Mouse (Mus musculus): ENCODE data around the gene Gm20458. TPM values are rescaled to one million over a fixed set of nuclear protein-coding genes. Genes with fewer than 3 reads are reported as not detected.

Gm20458 gene
- polyA plus RNA-seq, 1 experiment = 3.0 TPM

DNA sequence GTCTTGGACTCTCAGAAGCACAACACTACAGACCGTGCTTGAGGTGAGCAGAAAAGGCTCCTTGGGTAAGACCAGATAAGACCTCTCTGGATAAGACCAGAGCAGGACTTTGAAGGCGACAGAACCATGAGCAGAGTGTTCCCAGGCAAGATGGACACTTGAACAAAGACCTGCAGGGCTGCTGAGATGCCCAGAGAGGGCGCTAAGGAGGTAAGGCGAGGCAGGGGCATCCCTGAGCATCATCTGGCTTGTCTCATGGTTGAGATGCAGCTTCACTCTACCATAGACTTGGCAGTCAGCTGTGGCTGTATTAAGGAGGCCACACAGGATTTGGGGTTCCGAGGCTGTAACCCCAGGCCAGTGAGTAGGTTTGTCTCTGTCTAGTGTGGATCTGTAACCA lies 38.5 kb downstream of the Gm20458 start:
- DNase-seq (ENCODE audit: low spot score) = no peak

- no peak for DNase-seq (ENCODE audit: low spot score)
Measured at GRCm38 (mm10) chr2:164500511-164500910, 39.7 kb downstream of the Gm20458 start.

DNA sequence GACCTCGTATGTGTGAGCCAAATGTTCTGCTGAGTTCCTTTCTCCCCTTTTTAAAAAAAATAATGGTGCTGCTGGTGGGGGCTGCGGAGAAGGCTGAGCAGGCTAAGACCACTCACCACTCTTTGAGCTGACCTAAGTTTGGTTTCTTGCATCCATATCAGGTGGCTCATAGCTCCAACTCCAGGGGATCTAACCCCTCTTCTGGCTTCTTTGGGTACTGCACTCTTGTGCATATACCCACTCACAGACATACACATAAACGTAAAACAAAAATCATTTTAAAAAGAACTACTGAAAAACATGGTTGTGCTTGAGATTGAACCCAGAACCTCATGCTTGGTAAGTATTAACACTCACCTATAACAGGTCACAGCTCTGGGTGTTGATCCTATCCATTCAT lies 44.2 kb downstream of the Gm20458 start:
- no peak for DNase-seq (ENCODE audit: low spot score)

GRCm38 (mm10) chr2:164505619-164506347 lies 45.0 kb downstream of the Gm20458 start:
- DNase-seq (ENCODE audit: low spot score) = no peak

DNA sequence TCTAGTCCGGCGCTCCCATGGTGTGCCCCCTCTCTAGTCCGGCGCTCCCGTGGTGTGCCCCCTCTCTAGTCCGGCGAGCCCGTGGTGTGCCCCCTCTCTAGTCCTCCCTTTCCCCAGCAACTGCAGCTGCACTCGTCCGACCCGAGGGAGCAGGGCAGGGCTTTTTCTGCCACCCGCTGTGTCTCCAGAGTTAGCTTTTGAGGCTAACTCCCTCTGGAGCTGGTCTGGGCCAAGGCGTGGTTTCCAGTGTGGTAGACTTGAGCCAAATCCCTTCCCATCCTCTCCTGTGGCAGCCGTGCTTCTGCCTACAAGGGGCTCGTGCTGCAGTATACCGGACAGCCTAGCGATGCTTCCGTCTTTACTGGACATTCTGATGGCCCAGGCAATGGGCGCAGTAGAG lies 47.0 kb downstream of the Gm20458 start:
- DNase-seq (ENCODE audit: low spot score) = no peak

DNA sequence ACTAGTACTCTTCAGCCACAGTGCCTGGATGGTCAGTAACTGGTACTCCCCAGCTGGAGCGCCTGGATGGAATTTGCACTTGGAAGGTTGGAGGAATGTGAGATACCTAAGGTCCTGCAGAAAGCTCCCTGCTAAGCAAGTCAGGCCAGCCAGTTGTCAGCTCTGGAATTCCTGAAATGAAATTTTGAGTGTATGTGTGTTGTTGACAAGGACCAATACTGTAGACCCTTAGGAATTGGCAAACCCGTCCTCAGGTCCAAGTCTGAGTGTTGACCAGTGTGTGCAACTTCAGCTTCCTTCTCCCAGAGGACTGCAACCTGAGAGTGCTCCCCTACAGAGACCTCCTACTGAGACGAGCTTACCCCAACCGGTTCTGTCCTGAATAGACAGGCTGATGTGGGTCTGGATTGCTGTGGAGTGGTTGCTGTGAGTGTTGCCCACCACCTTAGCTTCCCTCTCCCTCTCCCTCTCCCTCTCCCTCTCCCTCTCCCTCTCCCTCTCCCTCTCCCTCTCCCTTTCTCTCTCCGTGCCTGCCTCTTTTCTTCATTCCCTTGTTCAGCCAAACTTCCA lies 49.9 kb downstream of the Gm20458 start:
- no peak for DNase-seq (ENCODE audit: low spot score)

DNA sequence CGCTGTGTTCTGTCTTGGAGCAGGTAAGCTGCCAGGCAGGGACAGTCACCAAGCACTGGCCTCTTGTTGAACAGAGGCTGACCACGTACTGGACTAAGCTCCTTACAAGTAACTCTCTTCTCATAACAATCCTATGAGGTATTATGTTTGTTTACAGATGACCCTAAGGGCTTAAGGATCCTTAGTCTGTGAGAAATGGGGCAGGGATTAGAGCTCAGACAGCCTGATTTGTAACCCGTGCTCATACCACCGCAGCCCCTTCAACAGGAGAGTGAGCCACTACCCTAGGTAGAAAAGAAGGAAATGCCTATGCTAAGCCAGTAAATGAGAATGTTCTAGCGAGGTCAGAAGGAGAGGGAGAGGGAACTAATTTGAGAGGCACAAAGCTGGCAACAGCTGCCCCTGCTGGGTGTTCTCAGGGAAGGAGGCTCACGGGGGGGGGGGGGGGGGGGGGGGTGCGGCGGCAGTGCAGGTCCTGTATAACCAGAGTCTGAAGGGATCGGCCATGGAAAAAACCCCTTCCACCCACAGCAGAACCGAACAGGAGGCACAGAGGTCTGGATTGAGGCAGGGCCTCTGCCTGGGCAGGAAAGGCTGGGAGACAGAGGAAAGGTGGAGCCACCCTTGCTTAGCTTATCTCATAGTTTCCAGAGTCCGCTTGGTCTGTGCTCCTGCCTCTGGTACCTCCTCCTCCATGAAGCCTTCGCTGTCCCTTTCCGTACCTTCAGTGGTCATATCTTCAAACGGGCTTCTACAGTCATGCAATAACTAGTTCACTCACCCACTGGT lies 51.5 kb downstream of the Gm20458 start:
- no peak for DNase-seq (ENCODE audit: low spot score)

GRCm38 (mm10) chr2:164513389-164513788 lies 52.6 kb downstream of the Gm20458 start:
- no peak for DNase-seq (ENCODE audit: low spot score)

DNA sequence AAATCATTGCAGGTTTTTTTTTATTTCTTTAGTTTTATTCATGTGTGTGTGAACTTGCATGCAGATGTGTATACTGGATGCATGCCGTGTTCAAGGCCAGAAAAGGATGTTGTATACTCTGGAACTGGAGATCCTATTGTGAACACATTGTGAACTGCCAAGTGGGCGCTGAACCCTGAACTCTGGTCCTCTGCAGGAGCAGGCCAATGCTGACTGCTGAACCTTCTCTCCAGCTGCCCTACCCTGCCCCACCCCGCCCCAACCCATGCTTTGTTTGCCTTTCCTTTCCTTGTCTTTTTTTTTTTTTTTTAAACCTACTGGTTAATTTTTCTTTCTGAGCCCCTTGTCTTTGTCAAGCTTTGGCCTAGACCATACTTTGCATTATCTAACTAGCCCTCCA lies 54.1 kb downstream of the Gm20458 start:
- no peak for DNase-seq (ENCODE audit: low spot score)

DNA sequence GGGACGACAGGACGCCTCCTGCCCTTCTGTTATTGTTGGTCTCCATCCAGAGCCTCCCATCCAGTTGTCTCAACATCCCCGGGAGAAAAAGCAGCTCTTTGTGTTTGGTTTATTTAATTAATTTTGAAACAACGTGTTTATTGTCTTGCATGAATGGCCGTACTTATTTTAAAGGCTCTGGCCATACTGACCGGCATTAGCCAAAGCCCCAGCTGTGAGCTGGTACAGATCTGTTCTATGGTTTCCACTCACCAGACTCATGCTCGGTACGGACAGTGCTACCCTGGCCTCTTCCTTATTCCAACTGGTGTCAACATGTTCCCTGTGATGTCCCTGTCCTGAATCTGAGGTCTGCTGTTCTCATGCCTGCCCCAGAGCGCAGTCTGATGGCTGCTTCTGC lies 55.1 kb downstream of the Gm20458 start:
- DNase-seq (ENCODE audit: low spot score) = no peak

DNA sequence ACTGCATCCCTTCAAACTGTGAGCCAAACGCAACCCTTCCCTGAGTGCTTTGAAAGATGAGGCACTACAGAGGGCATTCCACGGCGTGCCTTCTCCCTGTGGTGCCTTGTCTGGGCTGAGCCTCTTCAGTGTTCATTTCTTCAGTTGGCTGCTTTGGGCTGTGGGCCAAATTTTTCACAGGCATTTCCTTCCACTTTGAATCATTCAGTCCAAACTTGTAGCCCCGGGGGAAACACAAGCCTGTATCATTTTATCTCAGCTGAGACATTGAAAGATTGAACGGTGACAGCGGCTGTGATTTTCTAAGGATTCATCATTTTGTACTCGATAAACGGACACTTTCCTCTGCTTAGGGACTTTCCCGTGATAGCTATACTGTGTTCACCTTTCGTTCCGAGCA lies 55.8 kb downstream of the Gm20458 start:
- no peak for DNase-seq (ENCODE audit: low spot score)

- DNase-seq (ENCODE audit: low spot score) = peak; percentile 54
Measured at GRCm38 (mm10) chr2:164517485-164518221, 56.9 kb downstream of the Gm20458 start.

DNA sequence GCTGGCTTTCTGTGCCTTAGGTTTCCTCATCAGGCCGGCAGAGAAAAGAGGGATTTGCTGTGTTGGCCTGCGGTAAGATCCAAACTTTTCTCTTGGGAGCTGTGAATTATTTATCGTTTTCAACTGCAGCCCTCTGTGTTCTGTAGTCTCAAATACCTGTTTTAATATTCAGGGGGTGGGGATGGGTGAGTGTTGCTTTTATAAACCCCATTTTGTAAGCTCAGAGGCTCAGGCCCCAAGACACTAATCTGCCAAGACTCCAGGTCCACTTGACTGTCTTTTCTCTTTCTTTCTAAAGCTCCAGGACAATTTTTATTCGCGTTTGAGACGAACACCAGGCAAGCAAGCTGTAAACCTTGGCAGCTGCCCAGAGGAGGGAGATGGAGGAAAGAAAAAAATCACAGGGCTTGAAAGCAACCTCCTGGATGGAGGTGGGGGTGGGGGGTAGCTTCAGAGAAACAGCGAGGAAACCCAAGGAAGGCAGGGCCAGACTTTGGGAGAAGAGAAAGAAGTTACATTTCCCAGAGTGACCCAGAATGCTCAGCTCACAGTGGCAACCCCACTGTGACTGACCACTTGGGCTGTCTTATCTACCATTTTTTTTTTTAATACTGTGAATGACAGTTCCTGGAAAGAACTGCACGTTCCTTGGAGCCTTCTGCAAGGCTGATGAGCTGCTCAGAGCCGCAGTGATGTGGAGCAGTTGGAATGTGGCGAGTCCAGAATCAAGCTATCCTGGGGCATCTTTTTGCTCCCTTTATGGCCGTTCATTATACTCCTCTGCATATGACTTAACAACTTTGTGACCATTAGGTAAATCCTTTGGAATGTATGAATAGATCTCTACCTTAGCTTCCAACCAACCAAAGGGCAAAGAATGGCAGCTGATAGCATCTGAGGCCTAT lies 57.8 kb downstream of the Gm20458 start:
- no peak for DNase-seq (ENCODE audit: low spot score)

- no peak for DNase-seq (ENCODE audit: low spot score)
Measured at GRCm38 (mm10) chr2:164519171-164519526, 58.4 kb downstream of the Gm20458 start.

DNA sequence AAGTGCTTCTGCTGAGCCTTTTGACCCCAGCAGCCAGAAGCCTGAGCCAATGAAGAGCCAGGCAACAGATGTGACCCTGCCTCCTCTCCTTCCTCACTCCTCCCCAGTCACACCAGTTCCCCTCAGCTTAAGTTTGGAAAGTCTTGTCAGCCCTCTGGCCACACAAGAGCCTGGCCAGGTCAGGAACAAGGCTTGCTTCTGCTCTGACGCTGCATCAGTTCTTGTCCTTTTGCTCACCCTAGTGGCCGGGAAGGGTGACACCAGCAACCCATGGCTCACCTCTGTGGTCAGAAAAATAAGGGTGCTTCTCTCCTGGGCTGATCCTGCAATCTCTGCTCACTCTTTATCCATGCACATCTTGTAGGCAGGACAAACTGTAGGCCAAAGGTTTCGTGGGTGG lies 60.0 kb downstream of the Gm20458 start:
- DNase-seq (ENCODE audit: low spot score) = no peak

DNA sequence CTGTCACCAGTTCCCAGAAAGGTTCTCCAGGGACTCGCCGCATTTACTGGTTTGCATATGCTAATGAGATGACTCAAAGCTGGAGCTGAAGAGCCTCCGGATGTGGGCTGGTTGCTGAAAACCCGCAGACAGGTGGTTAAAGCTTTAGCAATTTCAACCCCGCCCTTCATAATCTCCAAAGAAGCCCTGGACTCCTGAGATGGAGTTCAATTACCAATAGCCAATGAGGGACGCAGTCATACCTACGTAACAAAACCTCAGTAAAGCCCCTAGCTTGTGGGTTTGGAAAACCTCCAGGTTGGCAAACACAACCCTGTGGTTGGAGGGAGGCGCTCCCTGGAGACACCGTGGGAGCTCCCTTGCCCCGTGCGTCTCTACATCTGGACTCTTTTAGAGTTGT lies 61.1 kb downstream of the Gm20458 start:
- no peak for DNase-seq (ENCODE audit: low spot score)

- DNase-seq (ENCODE audit: low spot score) = no peak
Measured at GRCm38 (mm10) chr2:164522280-164522679, 61.5 kb downstream of the Gm20458 start.

- no peak for DNase-seq (ENCODE audit: low spot score)
Measured at GRCm38 (mm10) chr2:164523301-164523773, 62.6 kb downstream of the Gm20458 start.

GRCm38 (mm10) chr2:164528557-164528956 lies 67.8 kb downstream of the Gm20458 start:
- DNase-seq (ENCODE audit: low spot score) = no peak

DNA sequence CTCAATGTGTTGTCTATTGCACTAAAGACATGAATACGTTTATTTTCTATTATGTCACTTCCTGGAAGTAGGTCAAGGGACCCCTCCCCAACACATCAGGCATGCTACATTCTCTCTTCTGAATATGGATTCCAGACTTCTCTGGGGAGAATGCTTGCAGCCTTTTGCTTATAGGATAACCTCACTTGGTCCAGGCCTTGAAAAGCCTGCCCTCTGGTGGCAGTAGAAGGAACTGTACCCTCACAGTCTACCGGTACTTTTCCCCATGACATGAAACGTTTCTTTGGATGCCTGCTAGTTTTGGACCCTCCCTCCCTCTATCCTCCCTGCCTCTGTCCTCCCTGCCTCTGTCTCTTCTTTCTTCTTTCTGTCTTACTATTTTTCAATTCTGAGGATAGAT lies 70.4 kb downstream of the Gm20458 start:
- peak; percentile 53 for DNase-seq (ENCODE audit: low spot score)

DNA sequence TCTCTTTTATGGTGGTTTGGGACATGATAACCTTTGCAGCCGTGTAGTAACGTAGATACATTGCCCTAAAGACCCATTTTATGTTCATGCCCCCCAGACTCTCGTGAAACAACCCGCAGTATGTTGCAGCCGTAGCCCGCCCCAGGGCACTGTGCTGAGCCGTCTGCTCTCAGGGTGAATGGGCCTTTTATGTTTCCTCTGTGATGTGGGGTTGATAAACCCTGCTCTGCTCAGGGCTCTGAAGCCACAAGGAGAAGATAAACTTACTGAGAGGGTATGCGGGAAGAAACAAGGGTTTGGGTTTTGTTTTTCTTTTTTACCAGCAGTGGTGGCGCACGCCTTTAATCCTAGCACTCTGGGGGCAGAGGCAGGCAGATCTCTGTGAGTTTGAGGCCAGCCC lies 73.5 kb downstream of the Gm20458 start:
- no peak for DNase-seq (ENCODE audit: low spot score)
